Mouse (Mus musculus) spleen, adult 18-20 months (tissue): ENCODE data around the gene Slc9a3r1.

Experiments used
- DNase-seq, 2 experiments: peaks; one replicate each; pipeline ENCODE4 v3.0.0; 2022; ENCODE audit warnings: mixed read lengths in 2 of 2

Gene Slc9a3r1

GRCm38 (mm10) chr11:115194693-115195092, 31.6 kb downstream of the Slc9a3r1 start:
- no peak for DNase-seq

- DNase-seq: no peak
These were observed 32.8 kb downstream of the Slc9a3r1 start for GRCm38 (mm10) chr11:115195933-115196332.

GRCm38 (mm10) chr11:115197558-115197957, 34.4 kb downstream of the Slc9a3r1 start:
- DNase-seq: no peak

- DNase-seq: no peak
These were observed 35.8 kb downstream of the Slc9a3r1 start for GRCm38 (mm10) chr11:115198932-115199384.

- no peak for DNase-seq
These were observed 37.4 kb downstream of the Slc9a3r1 start for GRCm38 (mm10) chr11:115200520-115200919.

- DNase-seq: peak; percentile 52 to 74
These were observed 39.2 kb downstream of the Slc9a3r1 start for GRCm38 (mm10) chr11:115202316-115202715.

- no peak for DNase-seq
These were observed 39.6 kb downstream of the Slc9a3r1 start for GRCm38 (mm10) chr11:115202756-115203155.

GRCm38 (mm10) chr11:115208126-115208525, 45.0 kb downstream of the Slc9a3r1 start:
- DNase-seq: no peak

- no peak for DNase-seq
These were observed 45.9 kb downstream of the Slc9a3r1 start for GRCm38 (mm10) chr11:115208776-115209732.

- no peak for DNase-seq
These were observed 46.8 kb downstream of the Slc9a3r1 start for GRCm38 (mm10) chr11:115209958-115210357.

GRCm38 (mm10) chr11:115212116-115212515, 49.0 kb downstream of the Slc9a3r1 start:
- no peak for DNase-seq

- DNase-seq: no peak
These were observed 52.0 kb downstream of the Slc9a3r1 start for GRCm38 (mm10) chr11:115215123-115215522.

- DNase-seq: no peak
These were observed 54.6 kb downstream of the Slc9a3r1 start for GRCm38 (mm10) chr11:115217439-115218410.

GRCm38 (mm10) chr11:115219263-115219662, 56.1 kb downstream of the Slc9a3r1 start:
- DNase-seq: no peak

GRCm38 (mm10) chr11:115219685-115220084, 56.5 kb downstream of the Slc9a3r1 start:
- no peak for DNase-seq

GRCm38 (mm10) chr11:115222077-115222476, 58.9 kb downstream of the Slc9a3r1 start:
- no peak for DNase-seq

- DNase-seq: no peak
These were observed 59.4 kb downstream of the Slc9a3r1 start for GRCm38 (mm10) chr11:115222570-115222969.

- DNase-seq: no peak
These were observed 60.3 kb downstream of the Slc9a3r1 start for GRCm38 (mm10) chr11:115223451-115223850.

GRCm38 (mm10) chr11:115223877-115224276, 60.7 kb downstream of the Slc9a3r1 start:
- DNase-seq: no peak

- DNase-seq: peak in 1 of 2 experiments; percentile 34
These were observed 61.7 kb downstream of the Slc9a3r1 start for GRCm38 (mm10) chr11:115224889-115225288.

GRCm38 (mm10) chr11:115225301-115225700, 62.2 kb downstream of the Slc9a3r1 start:
- DNase-seq: no peak

GRCm38 (mm10) chr11:115226811-115227491, 63.8 kb downstream of the Slc9a3r1 start:
- no peak for DNase-seq
